ENCODE assay signal across 13 mouse cellular contexts in the genomic region with DNA sequence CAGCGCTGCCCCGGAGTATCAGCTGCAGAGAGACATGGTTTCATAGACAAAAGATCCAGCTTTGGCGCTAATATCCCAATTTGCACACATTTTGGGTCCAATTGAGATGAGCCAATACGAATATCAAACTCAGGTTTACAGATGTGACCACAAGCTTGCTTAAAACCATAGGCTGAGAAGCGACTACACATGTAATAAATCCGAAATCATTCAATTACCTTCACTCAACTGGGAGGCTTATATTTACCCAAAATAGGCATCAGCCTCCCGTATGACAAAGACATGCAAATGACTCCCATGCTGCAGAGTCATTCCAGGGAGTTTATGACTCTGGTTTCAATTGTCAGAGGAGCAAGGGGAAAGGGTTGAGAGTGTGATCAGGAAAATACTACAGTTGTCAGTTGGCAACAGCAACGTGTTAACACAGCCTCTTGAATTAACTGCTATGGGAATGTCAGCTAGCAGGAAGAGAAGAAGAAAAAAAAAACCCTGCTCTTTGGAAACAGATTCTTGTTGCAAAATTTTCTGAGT.
A peak's percentile ranks its signal among the peaks of the same experiment; 100 is the strongest.
DNase-seq lines count a peak whose midpoint lies in the region; ATAC-seq lines count a peak whose summit lies in the region.
"Had no signal": no experiment of that assay in that cellular context is flagged by ENCODE, and none has a peak within 500 bp of the region (broad histone marks: within the 10 kb centered on the region; RNA-seq: fewer than 3 reads in every experiment).

No protein-coding gene starts in this region.

- H3K9ac ChIP-seq in kidney, embryonic 16.5 days (replicated peaks; ENCODE audit: low read length), result no peak overlapping the region
- H3K9ac ChIP-seq in neural tube, embryonic 11.5 days (ENCODE audit: low read length), result no peak overlapping the region
- no peak overlapping the region for H3K9ac ChIP-seq in midbrain, embryonic 13.5 days (replicated peaks)
- H3K9ac ChIP-seq: heart, embryonic 13.5 days; liver, embryonic 13.5 days had no signal

- no peaks in the 10 kb centered on the region for H3K9me3 ChIP-seq in kidney, embryonic 16.5 days (ENCODE audit: low read length)
- H3K9me3 ChIP-seq in neural tube, embryonic 11.5 days (ENCODE audit: control insufficient read depth, low read length), result no peaks in the 10 kb centered on the region
- H3K9me3 ChIP-seq in midbrain, embryonic 13.5 days, result no peaks in the 10 kb centered on the region
- H3K9me3 ChIP-seq: heart, embryonic 13.5 days; liver, embryonic 13.5 days had no signal

- DNase-seq in kidney, adult 8-10 months, result no peak
- no peak for DNase-seq in neural tube, embryonic 11.5 days (ENCODE audit: low spot score)
- no peak for DNase-seq in neural tube, embryonic 10.5 days (ENCODE audit: extremely low spot score, low spot score)
- DNase-seq in cerebellum, adult 9-10 months, result no peak
- DNase-seq: cerebellum, adult 11-12 months; gastrocnemius, postnatal 14 days; liver, embryonic 13.5 days; right cerebral cortex, postnatal 25 days had no signal

- WGBS in kidney, embryonic 16.5 days, result 49% methylated on average over 8 of the region's 8 CpGs
- WGBS in neural tube, embryonic 11.5 days, result 48% methylated on average over 8 of the region's 8 CpGs
- WGBS in midbrain, embryonic 13.5 days, result 63% methylated on average over 8 of the region's 8 CpGs

- no peaks in the 10 kb centered on the region for H3K36me3 ChIP-seq in kidney, embryonic 16.5 days (ENCODE audit: insufficient read depth, low read length)
- H3K36me3 ChIP-seq in neural tube, embryonic 11.5 days (ENCODE audit: control insufficient read depth, insufficient read depth, low read length), result no peaks in the 10 kb centered on the region
- H3K36me3 ChIP-seq in midbrain, embryonic 13.5 days, result no peaks in the 10 kb centered on the region
- H3K36me3 ChIP-seq: heart, embryonic 13.5 days; liver, embryonic 13.5 days had no signal

- H3K27ac ChIP-seq in kidney, embryonic 16.5 days (ENCODE audit: low read length), result no peak overlapping the region
- peak overlapping the region; percentile 51; the same call in 1 of the 2 replicates for H3K27ac ChIP-seq in neural tube, embryonic 11.5 days (ENCODE audit: low read depth, low read length)
- H3K27ac ChIP-seq in midbrain, embryonic 13.5 days, result peak overlapping the region; percentile 40
- H3K27ac ChIP-seq: heart, embryonic 13.5 days; liver, embryonic 13.5 days had no signal

- H3K27me3 ChIP-seq in kidney, embryonic 16.5 days (ENCODE audit: insufficient read depth, low read length), result no peaks in the 10 kb centered on the region
- H3K27me3 ChIP-seq in neural tube, embryonic 11.5 days (ENCODE audit: control insufficient read depth, insufficient read depth, low read length), result no peaks in the 10 kb centered on the region
- H3K27me3 ChIP-seq in midbrain, embryonic 13.5 days, result no peaks in the 10 kb centered on the region
- H3K27me3 ChIP-seq: liver, embryonic 13.5 days had no signal

- H3K4me1 ChIP-seq in kidney, embryonic 16.5 days (ENCODE audit: insufficient read depth, low read length), result peaks cover 38% of the 10 kb centered on the region
- peaks cover 11% of the 10 kb centered on the region for H3K4me1 ChIP-seq in neural tube, embryonic 11.5 days (ENCODE audit: control insufficient read depth, insufficient read depth, low read length)
- H3K4me1 ChIP-seq in midbrain, embryonic 13.5 days (replicated peaks), result peaks cover 33% of the 10 kb centered on the region

- peak overlapping the region; percentile 24 for H3K4me2 ChIP-seq in kidney, embryonic 16.5 days (replicated peaks; ENCODE audit: low read depth, low read length)
- H3K4me2 ChIP-seq in neural tube, embryonic 11.5 days (ENCODE audit: low read depth), result no peak overlapping the region
- H3K4me2 ChIP-seq in midbrain, embryonic 13.5 days (replicated peaks), result no peak overlapping the region
- H3K4me2 ChIP-seq: heart, embryonic 13.5 days had no signal

- no peak for ATAC-seq in kidney, embryonic 16.5 days (ENCODE audit: low FRiP score, low TSS enrichment)
- no peak for ATAC-seq in neural tube, embryonic 11.5 days (ENCODE audit: insufficient read depth, low FRiP score, low TSS enrichment)
- ATAC-seq in midbrain, embryonic 13.5 days, result no peak
- ATAC-seq in megakaryocyte-erythroid progenitor cell, adult 5-6 weeks (replicated peaks; ENCODE audit: low FRiP score, low TSS enrichment, poor library complexity, severe bottlenecking), result no peak
- ATAC-seq: inflammation-experienced regulatory T-cells, adult 6 months had no signal

- no peak overlapping the region for H3K4me3 ChIP-seq in kidney, embryonic 16.5 days (ENCODE audit: low read length)
- H3K4me3 ChIP-seq in neural tube, embryonic 11.5 days (ENCODE audit: low read depth, low read length), result no peak overlapping the region
- H3K4me3 ChIP-seq in midbrain, embryonic 13.5 days (replicated peaks), result no peak overlapping the region
- H3K4me3 ChIP-seq: heart, embryonic 13.5 days; liver, embryonic 13.5 days had no signal
